8 mouse cellular contexts compared by ENCODE assay signal in the genomic region with DNA sequence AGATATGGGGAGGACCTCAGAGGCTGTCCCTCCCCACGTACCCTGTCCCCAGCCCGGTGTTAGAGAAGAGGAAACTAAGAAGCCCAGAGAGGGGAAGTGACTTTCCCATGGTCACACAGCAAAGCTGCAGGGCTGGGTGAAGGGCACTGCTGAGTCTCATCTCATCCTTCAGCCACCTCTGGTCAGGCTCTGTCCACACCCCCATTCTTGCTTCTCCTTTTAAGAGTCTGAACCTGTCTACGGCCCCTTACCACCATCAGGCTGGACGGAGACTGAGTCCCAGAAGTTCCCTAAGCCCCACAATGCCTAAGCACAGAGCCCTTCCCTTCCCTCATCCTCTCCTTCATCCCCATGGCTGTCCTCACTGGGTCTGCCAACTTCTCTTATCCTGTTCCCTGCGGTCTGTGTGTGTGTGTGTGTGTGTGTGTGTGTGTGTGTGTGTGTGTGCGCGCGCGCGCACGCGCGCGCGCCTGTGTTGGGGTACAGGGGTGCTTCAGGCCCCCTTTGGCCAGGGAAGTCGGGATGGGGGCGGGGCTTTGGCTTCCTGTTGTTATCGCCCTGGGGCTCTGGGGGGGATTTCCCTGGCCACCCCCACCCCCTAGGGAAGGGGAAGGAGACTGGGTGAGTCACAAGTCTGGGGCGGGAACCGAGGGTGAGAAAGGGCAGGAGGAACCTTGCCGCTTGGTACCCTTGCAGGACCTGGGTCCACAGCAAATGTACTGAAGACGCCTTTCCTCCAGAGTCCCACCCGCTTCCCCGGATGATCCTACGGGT. TPM values are rescaled to one million over a fixed set of nuclear protein-coding genes. Genes with fewer than 3 reads are reported as not detected.
A peak's percentile ranks its signal among the peaks of the same experiment; 100 is the strongest.
DNase-seq lines count a peak whose midpoint lies in the region; ATAC-seq lines count a peak whose summit lies in the region.

No protein-coding gene starts in this region.

- no peak overlapping the region for H3K9ac ChIP-seq in hindbrain, embryonic 16.5 days (ENCODE audit: low read depth, low read length)
- no peak overlapping the region for H3K9ac ChIP-seq in hindbrain, embryonic 11.5 days (ENCODE audit: low read depth, low read length)
- H3K9ac ChIP-seq in forebrain, embryonic 12.5 days = no peak overlapping the region

- no peaks in the 10 kb centered on the region for H3K9me3 ChIP-seq in hindbrain, embryonic 16.5 days (ENCODE audit: control insufficient read depth, low read length)
- H3K9me3 ChIP-seq in hindbrain, embryonic 11.5 days (ENCODE audit: control insufficient read depth, low read length) = no peaks in the 10 kb centered on the region
- H3K9me3 ChIP-seq in forebrain, embryonic 12.5 days = no peaks in the 10 kb centered on the region

- DNase-seq in hindbrain, embryonic 11.5 days (ENCODE audit: low spot score) = no peak
- DNase-seq in heart, postnatal 4 days = peak; percentile 27
- peak; percentile 67 to 86 for DNase-seq in natural killer cell, adult 2 months (ENCODE audit: low spot score in 2 of 2)
- no peak for DNase-seq in neural tube, embryonic 10.5 days (ENCODE audit: extremely low spot score, low spot score)
- DNase-seq in gastrocnemius, postnatal 4 days (ENCODE audit: low spot score in 2 of 2) = no peak

- WGBS in hindbrain, embryonic 16.5 days = 80% methylated on average over 15 of the region's 25 CpGs
- 68% methylated on average over 15 of the region's 25 CpGs for WGBS in hindbrain, embryonic 11.5 days
- 63% methylated on average over 15 of the region's 25 CpGs for WGBS in forebrain, embryonic 12.5 days

- no peak overlapping the region for H3K27ac ChIP-seq in hindbrain, embryonic 16.5 days (ENCODE audit: low read depth, low read length)
- H3K27ac ChIP-seq in hindbrain, embryonic 11.5 days (ENCODE audit: low read depth, low read length) = no peak overlapping the region
- H3K27ac ChIP-seq in forebrain, embryonic 12.5 days = no peak overlapping the region

- peak; percentile 28; the same call in 1 of the 2 replicates for ATAC-seq in hindbrain, embryonic 16.5 days
- no peak for ATAC-seq in hindbrain, embryonic 11.5 days (ENCODE audit: low FRiP score)
- peak; percentile 85 for ATAC-seq in activated CD4-positive, CD25-positive, alpha-beta regulatory T cell, adult 4 months
- ATAC-seq in forebrain, embryonic 12.5 days (ENCODE audit: low FRiP score) = no peak

- H3K4me3 ChIP-seq in hindbrain, embryonic 16.5 days (ENCODE audit: low read length) = no peak overlapping the region
- no peak overlapping the region for H3K4me3 ChIP-seq in hindbrain, embryonic 11.5 days (ENCODE audit: low read depth, low read length)
- no peak overlapping the region for H3K4me3 ChIP-seq in forebrain, embryonic 12.5 days (replicated peaks)

- no peaks in the 10 kb centered on the region for H3K27me3 ChIP-seq in hindbrain, embryonic 16.5 days (replicated peaks; ENCODE audit: control insufficient read depth, insufficient read depth, low read length)
- no peaks in the 10 kb centered on the region for H3K27me3 ChIP-seq in hindbrain, embryonic 11.5 days (ENCODE audit: control insufficient read depth, insufficient read depth, low read length)
- H3K27me3 ChIP-seq in forebrain, embryonic 12.5 days = no peaks in the 10 kb centered on the region

- H3K36me3 ChIP-seq in hindbrain, embryonic 16.5 days (ENCODE audit: control insufficient read depth, insufficient read depth, low read length) = no peaks in the 10 kb centered on the region
- no peaks in the 10 kb centered on the region for H3K36me3 ChIP-seq in hindbrain, embryonic 11.5 days (ENCODE audit: control insufficient read depth, insufficient read depth, low read length)
- H3K36me3 ChIP-seq in forebrain, embryonic 12.5 days (replicated peaks) = no peaks in the 10 kb centered on the region; the same call in 1 of the 2 replicates

- no peaks in the 10 kb centered on the region for H3K4me1 ChIP-seq in hindbrain, embryonic 16.5 days (ENCODE audit: control insufficient read depth, insufficient read depth, low read depth, low read length)
- H3K4me1 ChIP-seq in hindbrain, embryonic 11.5 days (replicated peaks; ENCODE audit: control insufficient read depth, insufficient read depth, low read length) = 0 out of 2 replicates have a peak, but pooled peaks cover 2% of the 10 kb centered on the region
- H3K4me1 ChIP-seq in forebrain, embryonic 12.5 days = no peaks in the 10 kb centered on the region

- H3K4me2 ChIP-seq in hindbrain, embryonic 16.5 days (ENCODE audit: low read length) = no peak overlapping the region
- no peak overlapping the region for H3K4me2 ChIP-seq in hindbrain, embryonic 11.5 days (replicated peaks; ENCODE audit: low read depth, low read length)
- H3K4me2 ChIP-seq in forebrain, embryonic 12.5 days = no peak overlapping the region

RNA-seq across cellular contexts. Expression of gene Zfp574, which starts 47.9 kb away (rescaled TPM):
- polyA plus RNA-seq in hindbrain, embryonic 16.5 days (2015; fragmentation: Nextera tagmentation; extraction: Ambion mirVana) = 30.0 and 39.7 TPM in 2 replicates
- 17.9 and 19.9 TPM in 2 replicates for polyA plus RNA-seq in hindbrain, embryonic 11.5 days (2014; fragmentation: Nextera tagmentation; extraction: Ambion mirVana)
- 10 to 100 TPM in 1 of 2 experiments, 1 to 10 TPM in 1; 8.9 to 14.2 TPM for polyA plus RNA-seq in activated CD4-positive, CD25-positive, alpha-beta regulatory T cell, adult 4 months (2017; shearing (Covaris generic))
- 10 to 100 TPM; 13.5 to 16.3 TPM for total RNA-seq in heart, postnatal 4 days (2021)
- 39.7 and 41.2 TPM in 2 replicates for polyA plus RNA-seq in forebrain, embryonic 12.5 days (2016; fragmentation: Nextera tagmentation; extraction: Ambion mirVana)
- total RNA-seq in gastrocnemius, postnatal 4 days (2021) = 10 to 100 TPM; 10.7 to 11.4 TPM

RNA-seq across cellular contexts. Expression of gene Grik5, which starts 48.1 kb away (rescaled TPM):
- polyA plus RNA-seq in hindbrain, embryonic 16.5 days (2015; fragmentation: Nextera tagmentation; extraction: Ambion mirVana) = 12.5 and 15.8 TPM in 2 replicates
- polyA plus RNA-seq in hindbrain, embryonic 11.5 days (2014; fragmentation: Nextera tagmentation; extraction: Ambion mirVana) = 8.9 and 14.4 TPM in 2 replicates
- 1 to 10 TPM; 2.2 to 2.4 TPM for polyA plus RNA-seq in activated CD4-positive, CD25-positive, alpha-beta regulatory T cell, adult 4 months (2017; shearing (Covaris generic))
- 10 to 100 TPM; 14.0 to 15.7 TPM for total RNA-seq in heart, postnatal 4 days (2021)
- 14.3 and 18.1 TPM in 2 replicates for polyA plus RNA-seq in forebrain, embryonic 12.5 days (2016; fragmentation: Nextera tagmentation; extraction: Ambion mirVana)
- 10 to 100 TPM; 14.6 to 17.1 TPM for total RNA-seq in gastrocnemius, postnatal 4 days (2021)

RNA-seq across cellular contexts. Expression of gene Pou2f2, which starts 59.3 kb away (rescaled TPM):
- 19.8 and 28.7 TPM in 2 replicates for polyA plus RNA-seq in hindbrain, embryonic 16.5 days (2015; fragmentation: Nextera tagmentation; extraction: Ambion mirVana)
- polyA plus RNA-seq in hindbrain, embryonic 11.5 days (2014; fragmentation: Nextera tagmentation; extraction: Ambion mirVana) = 40.1 and 51.9 TPM in 2 replicates
- 10 to 100 TPM; 19.1 to 25.3 TPM for polyA plus RNA-seq in activated CD4-positive, CD25-positive, alpha-beta regulatory T cell, adult 4 months (2017; shearing (Covaris generic))
- under 1 TPM; 0.36 to 0.79 TPM for total RNA-seq in heart, postnatal 4 days (2021)
- polyA plus RNA-seq in forebrain, embryonic 12.5 days (2016; fragmentation: Nextera tagmentation; extraction: Ambion mirVana) = 22.3 and 28.6 TPM in 2 replicates
- under 1 TPM; 0.52 to 0.91 TPM for total RNA-seq in gastrocnemius, postnatal 4 days (2021)

Comparison
In these comparisons a context has a peak if more than half of its experiments do, and no peak if none do; other contexts are left out.
1. ATAC-seq: peak in hindbrain, embryonic 16.5 days (single experiment) and activated CD4-positive, CD25-positive, alpha-beta regulatory T cell, adult 4 months (single experiment); none in hindbrain, embryonic 11.5 days (single experiment) and forebrain, embryonic 12.5 days (single experiment).
2. DNase-seq: peak in heart, postnatal 4 days (single experiment) and natural killer cell, adult 2 months (2 of 2); none in hindbrain, embryonic 11.5 days (single experiment), neural tube, embryonic 10.5 days (single experiment) and gastrocnemius, postnatal 4 days (0 of 2).